Mouse (Mus musculus) liver, embryonic 16.5 days (tissue): Measurements from ENCODE around the gene Cblc. TPM values are rescaled to one million over a fixed set of nuclear protein-coding genes. Genes with fewer than 3 reads are reported as not detected.

Experiments used
- ATAC-seq: fragments of 200-750 bp; cut with Nextera tagmentation; 2 replicates; pipeline ENCODE4 v1.8.0; 2017; ENCODE audit warnings: low read depth, mild to moderate bottlenecking, moderate number of reproducible peaks, moderate library complexity
- H3K27ac ChIP-seq: fragments of 300-500 bp; sonication (generic); 2 replicates; pipeline ENCODE4 v1.5.1; 2014; ENCODE audit warnings: mild to moderate bottlenecking, low read length
- H3K27me3 ChIP-seq: fragments of 300-500 bp; sonication (generic); 2 replicates; pipeline ENCODE4 v1.6.1; 2014; ENCODE audit warnings: low read depth, low read length, mixed read lengths; ENCODE audit not compliant: control insufficient read depth, insufficient read depth
- H3K36me3 ChIP-seq: fragments of 300-500 bp; sonication (generic); 2 replicates; pipeline ENCODE4 v1.6.1; 2014; ENCODE audit warnings: mild to moderate bottlenecking; ENCODE audit not compliant: control insufficient read depth, insufficient read depth
- H3K4me1 ChIP-seq: fragments of 300-500 bp; sonication (generic); 2 replicates; pipeline ENCODE4 v1.6.1; 2014; ENCODE audit warnings: low read depth, low read length, mixed read lengths; ENCODE audit not compliant: control insufficient read depth
- H3K4me2 ChIP-seq: fragments of 300-500 bp; sonication (generic); 2 replicates; pipeline ENCODE4 v1.6.1; 2014; ENCODE audit warnings: low read depth, low read length, mixed read lengths
- H3K4me3 ChIP-seq: fragments of 300-500 bp; sonication (generic); 2 replicates; pipeline ENCODE4 v1.5.1; 2014; ENCODE audit warnings: low read depth, mild to moderate bottlenecking, low read length
- H3K9ac ChIP-seq: fragments of 300-500 bp; sonication (generic); 2 replicates; pipeline ENCODE4 v1.6.1; 2014; ENCODE audit warnings: low read depth, low read length
- H3K9me3 ChIP-seq: fragments of 300-500 bp; sonication (generic); replicated peaks from 2 replicates; pipeline ENCODE4 v1.6.1; 2016; ENCODE audit warnings: low read length; ENCODE audit not compliant: control insufficient read depth
- WGBS: fragments of 180-500 bp; shearing (Covaris S2); extraction: QIAGEN DNeasy Blood & Tissue Kit; methylation state at CpG from one replicate; pipeline ENCODE4 v1.1.7; 2014; ENCODE audit not compliant: insufficient replicate concordance; 5-methylcytosine and 5-hydroxymethylcytosine counted together
- polyA plus RNA-seq: library from polyadenylated mRNA; unstranded; fragments of >200 nt; fragmentation: Nextera tagmentation; extraction: Ambion mirVana; gene quantifications from 2 replicates; pipeline ENCODE4 v1.2.1, GENCODE M21; 2015

Gene Cblc
- polyA plus RNA-seq, 1 experiment from 2014 or later: 4.7 TPM

DNA sequence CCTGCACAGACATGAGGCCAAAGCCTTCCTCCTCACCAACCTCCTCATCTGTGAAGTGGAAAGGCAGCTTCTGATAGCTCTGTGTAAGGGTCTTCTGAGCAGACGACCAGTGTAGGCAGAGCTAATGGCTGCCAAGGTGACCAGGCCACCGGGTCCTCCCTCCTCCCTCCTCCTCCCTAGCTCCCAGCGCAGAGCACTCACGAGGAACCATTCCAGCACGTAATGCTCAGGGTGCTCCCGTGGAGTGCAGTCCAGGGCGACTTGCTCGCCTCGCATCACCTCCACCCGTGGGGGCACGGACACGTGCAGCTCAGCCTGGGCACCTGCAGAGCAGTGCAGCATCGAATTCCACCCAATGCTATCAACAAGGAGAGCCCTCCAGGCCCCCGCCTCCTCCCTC is 28.4 kb downstream of the Cblc start:
- Histone ChIP-seq H3K27ac (no peak overlapping the region), H3K4me2 (no peak overlapping the region), H3K4me3 (no peak overlapping the region), H3K9ac (no peak overlapping the region), H3K27me3 (peaks cover 28% of the 10 kb centered on the region), H3K4me1 (peaks cover 6% of the 10 kb centered on the region), H3K9me3 (no peaks in the 10 kb centered on the region), H3K36me3 (no peaks in the 10 kb centered on the region)
- WGBS: 67% methylated on average over 14 of the region's 14 CpGs
- no peak for ATAC-seq

DNA sequence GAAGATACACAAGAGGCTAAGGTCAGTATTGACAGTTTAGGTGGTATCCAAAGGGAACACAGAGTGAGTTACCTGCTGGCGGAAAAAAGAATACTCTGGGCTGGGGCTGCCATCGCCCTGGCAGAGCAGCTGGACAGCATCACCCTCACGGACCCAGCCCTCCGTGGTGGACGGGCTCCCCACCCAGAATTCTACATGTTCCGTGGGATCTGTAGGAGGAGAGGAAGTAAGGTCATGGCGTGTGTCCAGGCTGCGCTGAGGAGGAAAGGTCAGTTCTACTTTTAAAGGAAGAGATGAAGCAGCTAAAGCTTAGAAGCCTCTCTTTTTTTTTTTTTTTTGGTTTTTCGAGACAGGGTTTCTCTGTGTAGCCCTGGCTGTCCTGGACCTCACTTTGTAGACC is 32.0 kb downstream of the Cblc start:
- H3K27ac ChIP-seq: no peak overlapping the region
- no peaks in the 10 kb centered on the region for H3K36me3 ChIP-seq
- H3K4me1 ChIP-seq: no peaks in the 10 kb centered on the region
- ATAC-seq: no peak
- H3K4me3 ChIP-seq: no peak overlapping the region
- 73% methylated on average over 8 of the region's 9 CpGs for WGBS
- H3K9ac ChIP-seq: no peak overlapping the region
- peaks cover 6% of the 10 kb centered on the region for H3K27me3 ChIP-seq
- H3K9me3 ChIP-seq: no peaks in the 10 kb centered on the region
- H3K4me2 ChIP-seq: no peak overlapping the region

DNA sequence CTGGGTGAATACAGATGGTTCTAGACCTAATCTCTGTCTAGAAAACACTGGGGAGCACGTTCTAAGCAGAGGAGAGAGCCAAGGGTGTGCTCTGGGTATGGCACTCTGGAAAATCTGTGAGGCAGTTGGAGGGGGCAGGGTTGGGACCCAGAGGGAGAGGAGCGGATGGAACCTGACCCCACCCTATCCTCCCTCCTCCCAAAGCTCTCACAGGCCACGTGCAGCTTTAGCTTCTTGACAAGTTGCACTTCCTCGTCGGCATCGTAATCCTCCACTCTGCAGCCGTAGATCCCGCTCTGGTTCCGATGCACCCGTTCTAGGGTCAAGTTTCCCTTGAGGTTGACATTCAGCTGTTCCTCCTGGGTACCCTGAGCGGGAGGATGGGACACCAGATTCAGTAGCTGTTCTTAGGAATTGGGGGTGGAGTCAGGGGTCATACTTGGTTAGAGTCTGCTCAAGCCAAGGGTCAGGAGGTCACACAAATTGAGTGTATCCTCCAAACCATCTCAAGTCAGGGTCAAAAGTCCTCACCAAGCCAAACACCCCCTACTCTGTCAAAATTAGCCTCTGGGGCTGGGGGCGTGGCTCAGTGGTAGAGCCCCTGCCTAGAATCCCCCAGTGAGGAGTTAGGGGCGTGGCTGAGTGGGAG is 32.7 kb downstream of the Cblc start:
- no peaks in the 10 kb centered on the region for H3K9me3 ChIP-seq
- no peak overlapping the region for H3K4me3 ChIP-seq

DNA sequence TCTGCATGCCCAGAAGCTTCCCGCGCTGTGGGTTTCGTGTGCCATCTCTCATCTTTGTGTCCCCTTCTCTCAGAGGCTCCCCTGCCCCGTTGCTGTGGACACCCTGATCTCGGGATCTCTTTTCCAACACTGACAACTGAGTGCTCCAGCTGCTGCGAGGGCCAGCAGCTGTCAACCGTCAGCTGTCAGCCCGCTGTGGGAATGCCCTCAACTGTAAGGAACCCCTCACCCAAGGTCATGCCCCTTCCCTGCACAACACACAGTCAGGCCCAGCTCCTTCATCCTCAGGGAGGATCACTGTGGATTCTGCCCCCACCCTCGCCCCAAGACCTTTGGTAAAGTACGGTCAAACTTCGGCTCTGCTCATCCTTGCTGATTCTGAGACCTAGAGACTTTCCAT is 34.3 kb downstream of the Cblc start:
- no peak for ATAC-seq
- Histone ChIP-seq H3K4me3 (no peak overlapping the region), H3K4me1 (no peaks in the 10 kb centered on the region), H3K9ac (no peak overlapping the region), H3K27me3 (no peaks in the 10 kb centered on the region), H3K36me3 (no peaks in the 10 kb centered on the region), H3K4me2 (no peak overlapping the region), H3K27ac (no peak overlapping the region), H3K9me3 (no peaks in the 10 kb centered on the region)
- WGBS: 74% methylated on average over 11 of the region's 11 CpGs

More for the DNA sequence above, 32.7 kb downstream of the Cblc start:
- Histone ChIP-seq H3K27ac (no peak overlapping the region), H3K36me3 (no peaks in the 10 kb centered on the region), H3K9ac (no peak overlapping the region), H3K4me2 (no peak overlapping the region), H3K27me3 (peaks cover 1% of the 10 kb centered on the region; the same call in 1 of the 2 replicates), H3K4me1 (no peaks in the 10 kb centered on the region)
- 63% methylated on average over 13 of the region's 13 CpGs for WGBS
- no peak for ATAC-seq

DNA sequence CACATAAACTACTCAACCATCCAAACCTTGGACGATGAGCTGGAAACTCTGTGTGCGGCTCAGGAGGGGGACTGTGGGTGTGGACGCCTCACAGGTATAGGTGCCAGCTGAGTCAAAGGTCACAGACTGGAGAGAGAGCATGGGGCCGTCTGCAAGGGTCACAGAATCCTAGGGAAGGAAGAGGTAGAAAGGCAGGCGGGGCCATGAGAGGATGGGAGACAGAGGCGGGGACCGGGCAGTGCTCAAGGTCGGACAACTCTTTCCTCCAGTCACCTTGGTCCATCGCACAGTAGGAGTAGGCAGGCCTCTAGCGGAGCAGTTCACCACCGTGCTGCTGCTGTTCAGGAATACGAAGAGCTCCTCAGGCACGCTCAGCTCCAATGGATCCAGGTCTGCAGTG is 36.6 kb downstream of the Cblc start:
- 65% methylated on average over 13 of the region's 13 CpGs for WGBS
- H3K9ac ChIP-seq: no peak overlapping the region
- H3K36me3 ChIP-seq: no peaks in the 10 kb centered on the region
- no peaks in the 10 kb centered on the region for H3K9me3 ChIP-seq
- no peak overlapping the region for H3K27ac ChIP-seq
- H3K4me1 ChIP-seq: no peaks in the 10 kb centered on the region
- H3K27me3 ChIP-seq: no peaks in the 10 kb centered on the region
- no peak overlapping the region for H3K4me2 ChIP-seq
- ATAC-seq: no peak
- H3K4me3 ChIP-seq: no peak overlapping the region

DNA sequence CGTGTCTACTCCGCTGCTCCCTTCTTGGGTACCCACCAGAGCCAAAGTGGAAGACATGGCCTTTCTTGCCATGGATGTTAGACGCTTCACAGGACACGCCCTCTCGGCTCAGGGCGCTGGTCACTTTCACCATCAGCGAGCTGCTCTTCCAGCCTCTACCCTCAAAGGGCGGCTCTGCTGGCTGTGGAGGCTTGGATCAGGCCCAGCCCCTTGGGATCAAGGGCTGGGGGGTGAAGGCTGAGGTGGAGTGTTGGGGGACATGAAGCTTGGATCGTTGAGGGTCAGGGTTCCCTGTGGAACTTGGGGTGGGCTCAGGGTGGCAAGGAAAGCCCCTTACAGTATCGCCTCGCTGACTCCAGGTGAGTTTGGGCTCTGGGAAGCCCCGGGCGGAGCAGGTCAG is 38.0 kb downstream of the Cblc start:
- 75% methylated on average over 13 of the region's 13 CpGs for WGBS
- Histone ChIP-seq H3K4me1 (no peaks in the 10 kb centered on the region), H3K4me3 (no peak overlapping the region), H3K4me2 (no peak overlapping the region), H3K27me3 (no peaks in the 10 kb centered on the region), H3K36me3 (no peaks in the 10 kb centered on the region), H3K9ac (no peak overlapping the region), H3K9me3 (no peaks in the 10 kb centered on the region), H3K27ac (no peak overlapping the region)
- no peak for ATAC-seq

DNA sequence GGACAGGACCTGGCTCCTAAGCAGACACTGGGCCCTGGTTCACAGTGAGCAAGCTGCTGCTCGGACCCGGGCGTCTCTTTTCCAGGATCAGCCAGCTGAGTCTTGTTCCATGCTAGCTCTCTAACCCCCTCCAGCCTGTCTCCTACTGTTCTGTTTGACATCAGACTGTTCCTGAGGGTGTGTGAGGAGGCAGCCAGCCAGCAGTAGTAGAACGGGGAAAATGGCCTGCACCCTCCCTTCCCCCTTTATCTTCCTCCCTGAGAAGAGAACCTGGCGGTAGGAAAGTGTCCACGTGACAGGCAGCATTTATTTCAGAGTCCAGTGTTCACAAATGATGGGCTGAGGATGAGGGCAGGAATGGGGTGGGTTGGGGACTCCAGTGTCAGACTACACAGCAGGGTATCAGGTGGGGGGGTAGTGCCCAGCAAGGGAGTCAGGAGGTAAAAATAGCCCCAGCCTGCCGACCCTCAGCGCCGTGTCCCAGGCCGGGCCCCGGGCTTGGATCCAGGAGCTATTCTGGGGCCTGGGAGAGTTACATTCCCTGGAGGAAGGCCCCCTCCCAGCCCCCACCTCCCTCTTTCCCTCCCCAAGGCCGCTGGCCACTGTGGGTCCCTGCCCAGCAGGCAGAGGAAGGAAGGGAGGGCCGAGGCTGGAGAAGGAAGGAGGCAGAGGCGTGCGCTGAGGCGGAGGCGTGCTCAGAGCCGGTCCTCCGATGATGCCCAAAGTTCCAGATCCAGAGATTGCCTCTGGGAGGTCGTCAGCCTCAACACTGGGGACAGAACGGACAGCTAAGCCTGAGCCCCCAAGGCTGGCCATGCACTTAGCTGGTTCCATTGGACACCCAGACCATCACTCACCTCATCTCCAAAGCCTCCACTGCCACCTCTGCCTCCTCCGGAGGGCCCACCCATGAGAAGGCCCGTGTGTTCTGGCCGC is 40.5 kb downstream of the Cblc start:
- Histone ChIP-seq H3K9me3 (no peaks in the 10 kb centered on the region), H3K9ac (no peak overlapping the region), H3K27me3 (no peaks in the 10 kb centered on the region), H3K27ac (no peak overlapping the region), H3K36me3 (no peaks in the 10 kb centered on the region), H3K4me3 (no peak overlapping the region), H3K4me1 (no peaks in the 10 kb centered on the region), H3K4me2 (no peak overlapping the region)
- ATAC-seq: peak; percentile 55
- 42% methylated on average over 24 of the region's 24 CpGs for WGBS

DNA sequence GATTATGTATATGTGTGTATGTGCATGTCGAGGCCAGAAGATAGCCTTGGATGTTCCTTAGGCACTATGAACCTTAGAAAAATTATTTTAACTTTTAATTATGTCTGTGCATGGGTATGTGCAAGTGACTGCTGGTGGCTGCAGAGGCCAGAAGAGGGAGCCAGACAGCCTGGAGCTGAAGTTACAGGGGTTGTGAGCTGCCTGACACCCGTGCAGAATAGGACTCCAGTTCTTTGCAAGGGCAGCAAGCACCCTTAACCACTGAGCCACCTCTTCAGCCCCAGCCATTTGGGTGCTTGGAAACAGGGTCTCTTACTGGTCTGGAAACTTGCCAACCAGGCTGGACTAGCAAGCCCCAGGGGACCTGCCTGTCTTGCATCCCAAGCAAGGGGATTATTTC is 41.6 kb downstream of the Cblc start:
- no peak overlapping the region for H3K27ac ChIP-seq
- no peak for ATAC-seq

DNA sequence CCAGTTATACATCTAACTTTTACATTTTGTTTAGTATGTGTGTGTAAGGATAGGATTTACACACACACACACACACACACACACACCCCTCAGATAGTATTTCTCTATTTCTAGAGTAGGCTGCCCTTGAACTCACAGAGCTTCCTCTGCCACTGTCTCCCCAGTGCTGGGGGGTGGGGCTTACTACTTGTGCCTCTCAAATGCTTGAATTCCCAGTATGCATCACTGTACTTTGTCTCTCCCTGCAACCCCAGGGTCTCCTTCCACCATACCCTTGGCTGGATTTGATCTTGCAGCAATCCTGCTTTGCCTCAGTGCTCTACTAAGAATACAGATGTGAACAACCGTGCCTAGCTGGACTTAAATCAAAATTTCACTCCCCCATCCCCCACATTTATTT is 42.5 kb downstream of the Cblc start:
- H3K4me1 ChIP-seq: peaks cover 15% of the 10 kb centered on the region
- H3K27ac ChIP-seq: no peak overlapping the region
- H3K9ac ChIP-seq: no peak overlapping the region
- 53% methylated on average over 1 of the region's 1 CpGs for WGBS
- ATAC-seq: no peak
- H3K9me3 ChIP-seq: no peaks in the 10 kb centered on the region
- no peak overlapping the region for H3K4me2 ChIP-seq
- no peak overlapping the region for H3K4me3 ChIP-seq
- H3K27me3 ChIP-seq: no peaks in the 10 kb centered on the region
- no peaks in the 10 kb centered on the region for H3K36me3 ChIP-seq

More for the DNA sequence above, 41.6 kb downstream of the Cblc start:
- WGBS: 54% methylated on average over 2 of the region's 2 CpGs
- Histone ChIP-seq H3K4me1 (peaks cover 9% of the 10 kb centered on the region), H3K4me3 (no peak overlapping the region), H3K9me3 (no peaks in the 10 kb centered on the region), H3K36me3 (no peaks in the 10 kb centered on the region), H3K27me3 (no peaks in the 10 kb centered on the region), H3K9ac (no peak overlapping the region), H3K4me2 (no peak overlapping the region)
